Mouse (Mus musculus) frontal cortex, postnatal 14 days (tissue): Measurements from ENCODE around the gene Ophn1.
A peak's percentile ranks its signal among the peaks of the same experiment; 100 is the strongest.

ENCODE experiments used
- DNase-seq, 2 experiments: peaks; one replicate each; pipeline ENCODE4 v3.0.0; 2022; ENCODE audit warnings: low spot score in 2 of 2

Gene Ophn1

DNA sequence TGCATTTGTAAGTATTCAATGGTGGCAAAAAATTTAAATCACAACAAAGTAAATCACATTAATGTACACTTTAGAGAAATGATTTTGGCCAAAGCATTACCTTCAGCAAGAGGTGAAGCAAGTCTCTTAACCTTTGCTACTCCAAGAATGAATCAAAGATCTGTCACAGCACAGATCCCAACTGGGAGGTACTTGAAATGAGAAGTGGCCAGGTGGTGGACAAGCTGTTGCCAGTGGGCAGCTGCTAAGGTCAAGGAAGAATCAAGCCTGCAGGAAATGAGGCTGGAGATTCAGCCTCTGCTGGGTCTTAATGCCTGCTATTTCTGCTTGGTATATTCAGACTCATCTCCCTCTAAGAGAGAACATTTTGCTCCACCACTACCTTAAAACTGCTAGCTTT, 87.0 kb downstream of the Ophn1 start:
- DNase-seq = no peak

DNA sequence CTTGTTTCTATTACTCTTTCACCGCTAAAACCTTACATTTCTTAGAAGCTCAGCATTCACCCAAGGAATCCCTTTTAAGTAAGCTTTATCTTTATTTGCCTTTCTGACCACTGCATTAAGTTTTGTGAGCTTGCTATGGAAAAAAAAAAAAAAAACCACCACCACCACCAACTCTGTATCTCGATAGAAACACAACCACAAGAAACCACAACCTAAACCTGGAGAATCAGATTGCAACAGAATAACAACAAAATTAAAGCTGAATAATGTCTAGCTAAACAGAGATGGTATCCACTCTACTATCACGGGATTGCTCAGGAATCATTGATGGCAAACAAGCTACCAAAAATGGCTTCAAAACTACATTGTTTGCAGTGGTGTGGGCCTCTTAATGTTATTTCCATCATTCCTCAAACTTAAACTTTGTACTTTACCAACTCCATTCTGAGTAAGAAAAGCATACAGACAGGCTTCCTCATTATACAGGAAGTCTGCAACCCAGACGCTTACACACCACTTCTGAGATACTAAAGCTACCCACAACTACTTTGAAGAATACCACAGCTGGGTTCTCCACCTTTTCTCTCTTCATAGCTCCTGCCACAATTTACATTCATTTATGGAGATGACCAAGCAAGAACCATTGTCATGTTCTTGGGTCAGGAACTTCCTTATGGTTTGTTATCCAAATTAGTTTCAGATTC, 116.4 kb downstream of the Ophn1 start:
- no peak for DNase-seq

DNA sequence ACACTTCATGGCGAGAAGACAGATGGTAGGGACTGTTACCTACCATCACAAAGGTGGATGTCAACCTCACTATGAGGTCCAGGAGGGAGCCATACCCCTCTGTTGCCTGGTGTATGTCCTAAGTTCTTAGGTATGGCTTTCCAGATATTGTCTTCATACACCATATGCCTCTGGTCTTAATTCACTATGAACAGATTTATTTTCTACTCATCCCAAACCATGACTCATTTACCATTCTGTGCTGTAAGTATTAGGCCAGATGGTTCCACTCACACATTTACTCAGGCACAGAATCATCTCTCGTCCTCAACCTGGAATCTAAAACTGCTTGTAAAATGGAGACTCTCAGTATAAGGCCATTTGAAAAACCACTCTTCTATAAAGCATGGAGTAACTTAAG, 135.7 kb downstream of the Ophn1 start:
- DNase-seq = no peak

DNA sequence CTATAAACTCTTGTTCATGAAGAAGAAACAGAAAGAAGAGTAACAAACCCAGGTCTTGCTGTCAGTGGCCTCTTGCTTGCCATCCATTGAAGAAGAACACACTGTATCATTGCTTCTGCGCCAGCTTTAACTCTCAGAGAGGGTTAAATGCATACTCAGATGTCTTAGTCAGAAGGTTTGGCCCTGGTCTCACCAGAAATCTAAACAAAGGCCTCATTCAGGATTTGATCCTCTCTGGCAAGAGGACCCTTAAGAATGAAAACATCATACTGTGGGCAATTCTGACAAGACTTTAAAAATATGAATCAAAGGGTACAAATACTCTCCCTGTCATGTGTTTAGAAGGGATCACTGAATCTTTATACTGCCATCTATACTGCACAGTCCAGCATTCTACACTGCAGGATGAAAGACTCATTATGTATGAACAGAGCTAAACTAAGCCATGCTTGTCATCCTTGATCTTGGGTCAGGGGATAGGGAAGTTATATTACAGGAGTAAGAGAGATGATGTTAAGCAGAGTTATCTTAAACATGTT, 139.5 kb downstream of the Ophn1 start:
- no peak for DNase-seq

DNA sequence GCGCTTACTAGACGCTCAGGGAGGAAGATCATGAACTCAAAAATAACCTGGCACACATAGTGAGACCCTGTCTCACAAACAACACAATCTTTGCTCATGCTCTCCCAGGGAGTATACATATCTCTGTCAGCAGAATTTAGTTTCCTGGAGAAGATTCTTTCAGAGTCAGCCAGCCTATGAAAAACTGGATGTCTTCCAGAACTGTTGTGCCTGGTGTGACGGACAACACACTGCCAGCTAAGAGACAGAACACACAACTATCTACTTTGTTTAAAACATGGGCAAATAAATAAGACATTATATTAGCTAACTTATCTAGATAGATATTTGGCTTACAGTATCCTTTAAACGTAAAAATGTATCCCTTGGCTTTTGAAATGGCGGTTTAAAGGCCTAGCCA, 154.1 kb downstream of the Ophn1 start:
- DNase-seq = no peak

DNA sequence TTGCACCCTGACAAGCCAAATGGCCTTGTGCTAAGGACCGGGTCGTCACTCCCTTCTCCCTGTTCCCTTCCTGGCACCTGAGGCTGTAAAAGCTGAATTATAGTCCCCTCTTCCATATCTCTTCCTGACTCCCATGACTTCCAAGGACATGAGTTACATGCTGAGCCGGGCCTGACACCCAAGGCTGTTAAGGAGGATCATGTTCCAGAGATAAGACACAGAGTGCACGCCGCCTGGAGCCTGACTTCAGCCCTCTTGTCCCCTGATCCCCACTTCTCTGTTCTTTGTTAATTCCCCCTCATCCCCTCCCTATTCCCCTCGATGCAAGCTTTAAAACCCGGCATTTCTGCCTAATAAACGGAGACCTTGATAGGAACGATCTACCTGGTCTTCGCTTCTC, 167.8 kb downstream of the Ophn1 start:
- DNase-seq = no peak

DNA sequence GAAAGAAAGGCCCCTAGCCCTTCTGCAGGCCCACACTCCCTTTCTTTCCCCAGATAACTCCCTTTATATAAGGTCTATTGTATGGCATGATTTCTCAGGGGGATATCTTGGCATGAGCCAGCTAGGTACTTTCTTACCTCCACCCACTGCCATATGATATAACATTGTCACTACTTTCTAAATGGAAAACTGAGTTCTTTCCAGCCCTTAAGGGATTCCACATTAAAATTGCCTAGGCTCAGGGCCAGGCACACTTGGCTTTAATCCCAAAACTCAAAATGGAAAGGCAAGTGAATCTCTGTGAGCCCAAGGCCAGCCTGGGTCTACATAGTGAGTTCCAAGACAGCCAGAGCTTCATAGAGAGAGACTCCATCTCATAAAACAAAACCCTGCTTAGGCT, 183.1 kb downstream of the Ophn1 start:
- peak in 1 of 2 experiments; percentile 11 for DNase-seq

DNA sequence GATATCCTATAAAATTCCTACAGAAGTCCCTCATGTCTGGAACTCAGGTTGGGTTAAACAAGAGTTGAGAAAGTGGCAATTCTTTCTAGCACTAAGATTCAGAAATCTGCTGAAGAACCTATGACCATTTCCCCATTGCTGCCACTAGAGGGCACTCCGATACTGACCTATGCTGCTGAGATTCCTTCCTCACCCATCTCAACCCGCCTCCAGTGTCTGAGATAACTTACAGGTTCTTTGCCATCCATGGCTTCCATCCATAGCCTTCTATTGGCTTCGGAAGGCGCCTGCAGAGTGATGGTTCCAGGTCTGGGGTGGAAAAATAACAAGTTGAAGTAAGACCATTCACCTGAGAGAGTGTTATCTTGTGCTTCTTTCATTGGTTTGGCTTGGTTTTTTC, 189.2 kb downstream of the Ophn1 start:
- DNase-seq = peak; percentile 9 to 37

DNA sequence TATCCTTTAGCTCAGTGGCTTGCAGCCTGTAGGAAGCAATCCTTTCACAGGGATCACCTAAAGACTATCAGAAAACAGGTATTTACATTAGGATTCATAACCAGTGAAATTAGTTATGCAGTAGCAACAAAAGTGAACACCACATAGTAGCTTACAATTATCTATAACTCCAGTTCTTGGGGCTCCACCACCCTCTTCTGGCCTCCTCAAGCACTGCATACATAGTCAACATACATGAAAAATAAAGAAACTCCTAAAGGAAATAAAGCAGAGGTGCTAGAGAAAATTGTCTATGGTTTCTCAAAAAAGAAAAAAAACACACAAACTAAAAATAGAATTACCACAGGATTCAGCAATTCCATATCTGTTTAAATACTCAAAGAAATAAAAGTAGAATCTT, 208.2 kb downstream of the Ophn1 start:
- DNase-seq = no peak

DNA sequence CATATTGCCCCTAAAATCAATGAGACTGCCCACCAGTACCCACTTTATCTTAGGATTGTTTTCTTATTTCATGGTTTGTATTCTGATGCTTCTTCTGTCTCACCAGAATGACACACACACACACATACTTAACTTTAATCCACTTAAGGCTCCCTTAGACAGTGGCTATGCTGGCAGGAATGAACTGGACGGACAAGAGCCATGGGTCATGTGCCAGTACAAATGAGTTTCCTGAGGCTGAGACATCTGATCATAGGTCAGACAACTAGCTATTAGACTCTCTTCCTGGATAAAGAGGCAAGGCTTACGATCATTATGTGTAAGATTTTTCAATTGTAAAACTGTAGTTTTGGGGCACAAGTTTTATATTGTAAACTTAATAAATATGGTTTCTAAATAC, 209.5 kb downstream of the Ophn1 start:
- no peak for DNase-seq

DNA sequence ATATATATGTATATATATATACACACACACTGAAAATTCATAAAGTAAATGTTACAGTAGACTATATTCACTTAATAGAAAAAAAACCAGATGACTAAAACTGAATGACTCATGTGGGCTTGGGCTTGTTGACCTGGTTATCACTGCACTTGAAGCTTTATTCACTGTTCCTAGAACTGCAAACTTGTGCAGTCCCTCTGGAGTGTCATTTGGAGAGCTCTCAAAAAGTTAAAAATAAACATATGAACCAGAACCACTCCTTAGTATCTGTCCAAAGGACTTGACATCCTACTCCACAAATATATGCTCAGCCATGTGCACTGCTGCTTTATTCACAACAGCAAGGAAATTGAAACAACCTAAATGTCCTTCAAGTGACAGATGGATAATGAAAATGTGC, 219.8 kb downstream of the Ophn1 start:
- DNase-seq = no peak

DNA sequence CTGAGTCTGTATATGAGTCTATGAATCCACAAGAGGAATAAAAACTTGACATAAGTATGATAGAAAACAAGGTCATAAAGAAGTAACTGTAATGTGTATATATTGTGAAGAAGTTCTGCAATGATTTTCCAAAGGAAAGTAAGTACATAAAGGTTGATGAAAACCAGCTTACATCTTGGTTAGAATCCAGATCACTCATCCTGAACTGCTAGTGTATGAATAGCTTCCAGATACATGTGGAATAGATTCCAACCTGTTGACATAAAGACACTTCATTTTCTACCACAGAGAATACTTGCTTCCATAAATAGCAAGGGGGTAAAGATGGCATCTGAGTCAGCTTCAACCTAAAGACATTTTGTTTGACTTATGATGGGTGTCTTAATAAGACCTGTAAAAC, 239.4 kb downstream of the Ophn1 start:
- no peak for DNase-seq

DNA sequence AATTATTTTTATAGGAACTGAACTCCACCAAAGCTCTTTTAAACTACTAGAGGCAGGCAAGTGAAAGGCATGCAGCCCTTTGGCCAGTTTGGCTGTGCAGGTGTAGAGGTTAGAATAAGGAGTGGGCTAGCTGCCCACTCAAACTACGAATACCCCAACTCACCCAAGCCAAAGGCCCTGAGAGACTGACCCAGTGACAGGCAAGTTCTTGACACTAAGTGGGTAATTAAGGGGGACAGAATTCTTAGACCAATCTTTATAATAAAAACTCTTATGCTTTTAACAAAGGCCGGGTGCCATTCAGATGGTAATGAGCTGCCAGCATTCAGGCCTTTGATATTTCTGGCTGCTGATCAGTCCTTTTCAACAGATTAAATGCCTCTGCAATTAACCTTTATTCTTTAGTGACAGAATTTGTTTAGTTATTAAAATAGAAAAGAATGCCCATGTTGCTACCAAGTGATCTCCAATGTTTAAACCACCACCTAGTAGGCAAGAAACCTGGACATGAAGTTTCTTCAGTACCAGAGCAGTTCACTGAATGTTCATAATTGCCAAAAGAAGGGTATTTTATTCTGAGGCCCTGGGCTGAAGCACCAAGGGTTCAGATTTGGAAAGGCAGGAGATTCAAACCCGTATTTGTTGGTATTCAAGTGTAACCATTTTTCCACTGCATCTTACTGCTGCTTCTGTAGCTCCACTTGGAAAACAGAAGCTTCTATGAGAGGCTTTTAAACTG, 262.0 kb downstream of the Ophn1 start:
- no peak for DNase-seq

DNA sequence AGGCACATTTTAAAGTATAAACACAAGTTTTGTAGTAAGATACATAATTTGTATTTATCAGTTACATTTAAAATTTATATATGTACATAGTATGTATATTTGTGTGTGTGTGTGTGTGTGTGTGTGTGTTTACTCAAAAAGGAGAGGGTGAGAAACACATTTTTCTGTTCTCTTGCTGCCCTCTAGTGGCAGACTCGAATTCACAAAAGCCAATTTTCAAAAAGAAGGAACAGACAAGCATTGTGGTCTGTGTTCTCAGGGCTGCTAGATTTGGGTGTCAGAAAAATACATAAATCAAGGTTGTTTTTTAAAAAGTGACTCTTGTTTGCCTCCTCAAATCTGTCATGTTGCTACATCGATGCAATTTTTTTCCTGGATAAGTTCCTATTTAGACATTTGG, 272.0 kb downstream of the Ophn1 start:
- DNase-seq = peak in 1 of 2 experiments; percentile 11

DNA sequence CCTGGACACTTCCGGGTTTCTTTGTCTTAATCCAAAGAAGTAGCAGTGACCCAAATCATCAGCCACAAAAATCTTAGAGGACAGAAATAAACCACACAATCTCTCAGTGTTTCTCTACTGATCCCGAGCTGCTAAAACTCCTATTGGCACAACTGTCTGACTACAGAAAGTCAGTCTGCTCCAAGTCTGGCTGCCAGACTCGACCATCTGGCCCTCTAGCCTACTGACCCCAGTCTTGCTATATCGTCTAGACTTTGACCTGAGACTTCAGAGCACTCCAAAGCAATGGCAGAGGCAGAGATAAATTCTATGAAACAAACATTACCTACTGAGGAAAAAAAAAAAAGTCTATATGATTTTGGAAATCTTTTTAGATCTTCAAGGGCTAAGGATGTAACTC, 273.4 kb downstream of the Ophn1 start:
- DNase-seq = no peak

DNA sequence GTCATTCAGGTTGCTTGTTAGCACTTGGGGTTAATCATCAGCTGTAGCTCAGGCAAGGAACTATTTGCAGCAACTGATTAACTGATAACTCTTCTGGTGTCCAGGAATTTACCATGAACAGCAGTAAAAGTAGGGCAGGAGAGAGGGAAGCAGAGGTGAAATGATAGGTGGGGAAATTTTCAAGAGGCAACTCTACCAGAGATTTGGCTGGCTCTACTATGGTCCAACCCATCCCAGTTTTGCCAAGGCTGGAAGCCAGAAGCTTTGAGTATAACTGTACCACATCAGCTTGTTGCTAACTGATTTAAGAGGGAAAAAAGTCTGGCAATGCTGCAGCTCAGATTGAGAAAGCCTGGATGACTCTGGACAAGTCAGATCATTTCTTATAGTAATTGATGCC, 316.6 kb downstream of the Ophn1 start:
- DNase-seq = no peak

DNA sequence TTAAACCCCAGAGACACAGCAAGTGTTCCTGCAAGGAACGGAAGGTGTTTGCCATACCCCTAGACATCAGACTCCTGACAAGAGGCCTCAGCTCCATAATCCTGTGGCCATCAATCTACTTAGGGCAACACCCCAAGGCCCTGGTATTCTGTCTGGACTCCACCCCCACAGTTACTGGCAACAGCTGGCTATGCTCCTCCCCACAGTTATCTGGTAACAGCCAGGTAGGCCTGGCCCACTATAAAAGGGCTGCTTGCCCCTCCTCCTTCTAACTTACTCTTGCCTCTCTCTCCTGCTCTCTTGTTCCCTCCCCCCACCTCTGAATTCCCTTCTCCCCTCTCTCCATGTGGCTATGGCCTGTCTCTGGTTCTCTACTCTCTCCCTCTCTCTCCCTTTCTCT, 344.4 kb downstream of the Ophn1 start:
- no peak for DNase-seq

DNA sequence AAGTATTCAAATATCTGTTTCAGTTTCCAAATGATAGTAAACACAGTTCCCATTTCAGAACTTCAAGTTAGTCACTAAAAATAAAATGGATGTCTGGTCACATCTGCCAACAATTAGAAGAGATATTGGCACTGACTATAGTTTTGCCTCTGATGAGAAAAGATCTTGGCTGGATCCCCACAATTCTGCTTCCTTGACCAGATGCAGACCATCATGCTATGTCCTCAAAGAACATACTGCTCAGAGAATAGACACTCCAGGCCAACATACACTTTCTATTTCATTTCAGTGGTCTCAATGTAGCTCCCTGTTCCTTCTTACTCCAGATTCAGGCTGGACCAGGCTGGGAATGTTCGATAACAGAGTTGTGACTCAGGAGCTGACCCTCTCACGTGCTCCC, 375.5 kb downstream of the Ophn1 start:
- DNase-seq = no peak

DNA sequence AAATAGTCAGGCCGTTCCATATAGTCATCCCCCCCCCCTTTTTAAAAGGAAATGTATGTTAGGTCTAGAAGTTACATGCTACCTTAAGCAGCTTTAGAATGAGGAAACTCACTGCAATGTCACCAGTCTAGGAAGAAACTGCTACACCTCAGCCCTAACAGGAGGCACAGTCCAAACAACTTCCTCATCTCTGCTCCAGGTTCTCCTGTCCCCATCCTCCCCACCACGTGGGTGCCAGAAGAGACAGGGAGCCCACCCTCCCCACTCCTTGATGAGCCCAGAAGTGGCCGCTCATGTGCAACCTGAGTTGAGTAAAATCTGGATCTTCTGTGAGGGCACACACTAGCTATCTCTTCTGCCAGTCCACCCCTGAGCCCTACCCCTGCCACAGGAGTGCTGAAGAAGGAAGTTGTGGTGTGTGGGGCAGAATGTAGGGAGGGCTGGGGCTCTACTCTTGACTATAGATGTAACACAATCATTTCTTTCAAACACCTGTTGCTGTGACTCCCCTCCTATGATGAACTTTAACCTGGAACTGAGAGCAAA, 376.4 kb downstream of the Ophn1 start:
- DNase-seq = no peak
